Mouse (Mus musculus) heart, adult 9 months (tissue): Measurements from ENCODE around the gene Syngr3.
A peak's percentile ranks its signal among the peaks of the same experiment; 100 is the strongest.

Experiments
- DNase-seq, 2 experiments: peaks; one replicate each; pipeline ENCODE4 v3.0.0; 2022; ENCODE audit warnings: low spot score in 2 of 2

Syngr3 gene

DNA sequence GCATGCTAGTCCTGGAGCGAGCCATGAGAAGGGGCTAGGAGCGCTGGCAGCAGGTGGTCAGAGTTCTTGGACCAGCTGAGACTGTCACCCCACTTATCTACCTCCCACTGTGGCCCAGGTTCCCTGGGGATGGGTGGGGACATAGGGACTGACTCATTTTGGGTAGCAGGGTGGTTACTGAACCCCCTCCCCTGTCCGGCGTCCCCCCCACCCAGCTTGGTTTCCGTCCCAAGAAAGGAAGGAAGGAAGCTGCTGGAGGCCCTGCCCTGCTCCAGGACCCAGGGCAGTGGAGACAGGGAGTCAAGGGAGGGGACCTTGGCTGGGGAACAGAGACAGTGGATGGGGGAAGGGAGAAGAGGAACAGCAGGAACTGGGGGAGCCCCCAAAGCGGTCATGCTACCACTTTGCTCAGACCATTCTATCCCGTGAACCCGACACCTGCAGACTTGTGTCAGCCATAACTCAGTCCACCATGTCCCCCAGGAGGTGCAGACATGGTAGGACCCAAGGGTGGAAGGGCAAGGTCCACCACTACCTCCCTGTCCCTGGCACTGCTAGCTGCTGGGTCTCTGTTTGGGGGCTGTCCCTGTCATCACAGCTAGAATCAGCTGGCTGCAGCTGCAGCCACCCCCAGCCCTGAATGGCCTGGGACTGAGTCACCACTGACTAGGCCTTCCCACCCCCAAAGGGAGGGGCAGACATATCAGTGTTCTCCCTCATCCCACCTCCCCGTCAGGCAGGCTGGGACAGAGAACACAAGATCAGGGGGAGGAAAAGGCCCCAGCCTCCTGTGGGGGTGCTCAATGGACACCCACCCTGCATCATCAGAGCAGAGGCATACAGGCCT, 44.7 kb downstream of the Syngr3 start:
- peak; percentile 80 to 89 for DNase-seq

DNA sequence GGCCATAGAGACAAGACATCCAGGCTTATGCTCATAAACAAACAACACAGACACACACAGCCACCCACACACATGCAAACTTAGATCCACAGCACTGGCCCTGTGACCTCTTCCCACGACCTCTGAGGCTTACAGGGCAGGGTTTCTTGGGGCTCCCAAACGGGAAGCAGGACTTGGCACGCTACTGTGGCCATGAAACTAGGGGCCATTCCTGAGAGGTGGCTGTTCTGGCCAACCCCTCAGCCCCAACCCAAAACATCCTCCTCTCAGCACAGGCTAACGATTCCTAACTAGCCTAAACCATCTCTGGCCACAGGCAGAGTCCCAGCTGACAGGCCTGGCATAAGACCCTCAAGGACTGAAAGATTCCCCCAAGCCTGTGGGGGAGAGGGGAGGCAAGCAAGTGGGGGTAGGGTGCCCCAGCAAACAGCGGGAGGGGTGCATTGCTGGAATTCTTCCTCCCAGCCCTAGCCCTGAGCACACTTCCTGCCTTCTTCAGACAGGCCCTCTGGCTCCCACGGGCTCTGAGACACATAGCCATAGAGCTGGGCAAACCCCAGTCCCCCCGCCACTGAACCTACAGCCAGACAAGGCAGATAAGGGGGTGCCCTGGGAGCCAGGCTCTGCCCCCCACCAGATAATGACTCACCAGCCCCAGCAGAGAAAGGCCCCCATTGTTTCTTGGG, 45.6 kb downstream of the Syngr3 start:
- DNase-seq: peak; percentile 57 to 67

DNA sequence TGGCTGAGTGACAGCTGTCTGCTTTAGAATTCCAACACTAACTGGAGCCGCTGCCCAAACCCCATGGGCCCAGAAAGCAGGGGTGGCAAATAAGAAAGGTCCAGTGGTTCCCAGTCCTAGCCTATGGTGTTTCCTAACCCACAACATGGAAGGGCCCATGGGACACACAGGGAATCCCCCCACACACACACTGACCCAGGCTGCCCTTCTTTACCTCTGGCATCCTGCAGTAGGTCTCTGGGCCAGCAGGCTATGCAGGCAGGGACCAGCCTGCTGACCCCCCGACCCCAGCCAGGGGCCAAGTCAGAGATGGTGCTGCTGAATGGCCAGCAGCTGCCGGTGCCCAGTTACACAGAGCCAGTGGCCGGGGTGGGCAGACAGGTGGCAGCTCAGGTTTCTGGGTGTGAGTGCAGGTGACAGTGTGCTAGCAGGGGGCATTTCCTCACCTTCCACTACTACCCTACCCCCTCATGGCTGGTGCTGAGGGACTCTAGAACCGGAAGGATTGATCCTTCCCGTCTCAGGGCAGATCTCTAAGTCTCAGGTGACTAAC, 46.9 kb downstream of the Syngr3 start:
- DNase-seq: no peak

DNA sequence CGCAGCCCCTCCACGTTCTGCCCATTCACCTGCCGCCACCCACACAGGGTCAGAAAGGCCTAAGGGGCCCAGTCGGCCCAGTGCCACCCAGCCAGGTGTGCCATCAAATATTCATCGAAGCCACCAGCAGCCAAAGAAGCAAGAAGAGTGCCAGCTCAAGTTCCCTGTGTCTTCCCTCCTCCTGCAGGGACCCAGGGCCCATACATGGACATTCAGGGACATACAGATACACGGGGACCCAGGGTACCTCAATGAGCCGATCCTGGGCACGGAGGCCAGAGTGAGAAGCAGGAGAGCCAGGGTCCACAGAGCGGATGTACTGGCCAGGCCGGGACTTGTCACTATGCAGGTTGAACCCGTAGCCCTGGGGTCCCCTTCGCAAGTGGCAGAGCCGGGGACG, 47.8 kb downstream of the Syngr3 start:
- peak in 1 of 2 experiments; percentile 16 for DNase-seq

DNA sequence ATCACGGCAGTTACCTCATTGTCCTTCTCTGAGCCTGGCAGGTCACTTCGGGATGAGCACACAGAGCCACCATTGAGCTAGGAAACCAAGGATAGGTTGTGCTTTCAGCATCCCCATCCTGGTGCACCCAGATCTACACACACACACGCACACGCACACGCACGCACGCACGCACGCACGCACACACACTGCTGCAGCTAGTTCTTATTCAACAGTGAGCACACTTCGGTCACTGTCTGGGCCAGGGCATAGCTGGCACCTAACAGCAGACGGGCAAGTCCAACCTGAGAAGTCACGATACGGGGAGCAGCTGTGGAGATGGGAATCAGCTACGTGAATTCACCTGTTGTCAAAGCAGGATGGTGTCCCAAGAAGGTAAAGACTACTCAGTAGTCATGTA, 49.2 kb downstream of the Syngr3 start:
- DNase-seq: no peak

DNA sequence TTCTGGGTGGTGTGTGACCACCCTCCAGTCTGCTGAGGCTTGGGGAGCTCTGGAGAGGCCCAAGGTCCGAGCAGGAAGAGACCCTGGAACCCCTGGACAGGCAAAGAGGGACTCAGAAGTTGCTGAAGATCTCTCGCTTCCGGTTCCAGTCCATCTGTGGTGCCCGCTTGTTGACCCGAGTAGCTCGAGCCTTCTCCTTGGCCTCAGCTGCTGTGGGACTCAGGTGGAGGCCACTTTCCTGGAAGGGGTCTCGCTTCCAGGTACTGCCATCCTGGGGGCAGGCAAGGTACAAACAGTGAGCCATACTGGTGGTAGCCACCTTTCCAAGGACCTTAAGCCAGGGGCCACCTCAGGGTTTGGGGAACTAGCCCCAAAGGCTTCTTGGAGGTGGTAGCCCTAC, 49.6 kb downstream of the Syngr3 start:
- DNase-seq: peak in 1 of 2 experiments; percentile 8

DNA sequence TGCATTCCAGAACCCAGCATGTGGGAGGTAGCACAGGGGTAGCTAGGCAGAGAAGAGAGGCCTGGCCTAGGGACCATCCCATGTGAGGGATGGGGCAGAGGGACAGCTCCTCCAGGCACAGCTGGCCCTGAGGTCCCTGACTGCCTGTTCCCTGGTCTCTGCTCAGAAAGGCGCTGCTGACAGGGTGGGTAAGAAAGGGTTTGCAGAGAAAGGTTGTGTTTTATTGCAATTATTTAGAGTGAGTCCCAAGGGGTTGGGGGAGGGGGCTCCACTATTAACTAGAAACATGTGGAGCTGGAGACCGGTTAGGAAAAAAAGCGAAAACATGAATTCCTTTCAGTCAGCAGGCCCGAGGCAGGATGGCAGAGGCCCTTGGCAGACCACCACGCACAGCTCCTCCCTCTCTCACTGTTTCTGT, 50.2 kb downstream of the Syngr3 start:
- DNase-seq: peak in 1 of 2 experiments; percentile 18

DNA sequence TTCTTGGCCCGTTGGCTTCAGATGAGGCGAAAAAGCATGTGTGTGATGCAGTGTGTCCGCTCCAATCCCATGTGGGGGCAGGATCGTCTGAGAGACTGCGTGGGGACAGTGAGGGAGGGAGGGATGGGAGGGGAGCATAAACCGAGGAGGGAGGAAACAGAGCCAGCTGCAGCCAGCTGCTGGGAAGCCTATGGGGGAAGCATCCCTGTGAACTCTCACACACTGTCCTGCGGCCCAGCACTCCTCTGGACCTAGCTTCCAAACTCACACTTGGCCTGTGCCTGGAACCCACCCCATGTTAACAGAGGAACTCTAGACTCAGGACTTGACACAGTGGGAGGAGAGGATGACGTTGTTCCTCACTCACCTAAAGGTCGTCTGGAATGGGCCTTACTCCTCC, 50.9 kb downstream of the Syngr3 start:
- peak; percentile 77 to 82 for DNase-seq

DNA sequence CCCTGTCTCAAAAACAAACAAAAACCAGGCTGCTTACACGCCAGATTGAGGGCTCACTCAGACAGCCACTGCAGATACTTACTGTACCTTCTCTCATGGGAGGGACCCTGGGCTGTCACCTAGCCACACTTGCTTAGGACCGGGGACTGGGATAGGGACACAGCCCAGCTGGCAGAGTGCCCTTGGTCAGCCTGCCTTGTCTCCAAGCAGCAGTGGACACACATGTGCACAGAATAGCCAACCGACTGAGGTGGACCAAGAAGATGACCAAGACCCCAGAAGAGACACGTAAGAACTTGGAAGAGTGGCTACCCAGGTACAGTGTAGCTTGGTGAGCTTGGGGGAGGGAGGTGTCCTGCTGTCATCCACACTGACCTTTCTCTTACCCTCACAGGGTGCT, 51.5 kb downstream of the Syngr3 start:
- DNase-seq: peak in 1 of 2 experiments; percentile 41

DNA sequence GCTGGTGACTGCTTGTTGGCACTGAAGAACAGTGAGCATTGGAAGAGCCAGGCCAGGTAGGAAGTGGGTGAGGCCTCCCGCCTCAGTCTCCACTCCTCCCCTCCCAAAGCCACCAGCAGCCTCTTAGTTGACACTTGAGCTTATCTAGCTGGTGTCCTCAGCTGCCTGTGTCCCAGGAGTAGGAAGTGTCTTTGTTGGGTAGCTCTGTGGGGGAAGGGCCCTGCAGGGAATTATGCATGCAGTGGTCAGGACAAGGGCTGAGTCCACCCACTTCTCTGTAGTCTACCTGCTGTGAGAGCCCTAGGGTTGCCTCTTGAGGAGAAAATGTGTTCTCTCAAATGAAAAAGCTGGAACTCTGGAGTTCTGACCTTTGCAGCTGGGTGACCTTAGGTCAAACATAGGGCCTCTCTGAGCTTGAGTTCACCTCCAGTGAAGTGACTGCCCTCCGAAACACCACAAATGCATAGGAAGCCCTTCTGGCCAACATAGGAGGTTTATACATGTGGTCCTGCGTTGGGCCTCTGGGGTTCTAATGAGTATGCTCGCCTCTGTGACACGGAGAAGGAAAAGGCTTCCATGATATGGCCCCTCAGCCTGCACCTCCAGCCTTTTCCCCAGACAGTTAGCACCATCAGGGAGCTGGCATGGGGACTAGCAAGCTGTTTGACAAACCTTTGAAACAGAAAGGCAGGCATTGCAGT, 52.8 kb downstream of the Syngr3 start:
- peak in 1 of 2 experiments; percentile 24 for DNase-seq

DNA sequence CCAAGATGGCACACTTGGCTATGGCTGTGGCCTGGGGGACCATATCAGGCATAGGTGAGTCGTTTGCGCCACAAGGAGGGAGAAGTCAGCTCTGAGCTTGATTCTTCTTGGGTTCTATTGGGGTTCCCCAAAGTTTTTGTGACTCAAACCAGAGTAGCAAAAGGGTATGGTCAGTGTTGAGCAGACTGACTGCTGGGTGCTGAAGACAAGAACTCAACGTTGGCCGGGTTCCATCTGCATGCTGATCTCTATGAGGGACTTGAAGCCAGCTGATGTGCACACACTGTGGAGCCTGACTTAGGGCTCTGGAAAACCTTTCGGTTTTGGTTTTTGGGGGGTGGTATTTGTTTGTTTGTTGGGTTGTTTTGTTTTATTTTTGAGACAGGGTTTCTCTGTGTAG, 54.1 kb downstream of the Syngr3 start:
- DNase-seq: no peak
